Mouse (Mus musculus) cortical plate, adult 2 months (tissue): Measurements from ENCODE around the gene Psap. TPM values are rescaled to one million over a fixed set of nuclear protein-coding genes. Genes with fewer than 3 reads are reported as not detected.
"Not testable (repeated sequence)": the region's sequence is repeated elsewhere in the genome, so short reads cannot be mapped to it uniquely, and the experiment has no call there.

Source experiments
- H3K27ac ChIP-seq: fragments of 200-500 bp; 2 replicates; pipeline ENCODE4 v1.5.1; 2012; ENCODE audit warnings: low read length, control low read depth, inconsistent platforms; ENCODE audit not compliant: insufficient read depth
- H3K4me1 ChIP-seq: fragments of 200-500 bp; 2 replicates; pipeline ENCODE4 v1.6.1; 2011; ENCODE audit warnings: low read length; ENCODE audit not compliant: control insufficient read depth, insufficient read depth
- H3K4me3 ChIP-seq: fragments of 200-500 bp; 2 replicates; pipeline ENCODE4 v1.5.1; 2011; ENCODE audit warnings: mild to moderate bottlenecking, low read length, control low read depth; ENCODE audit not compliant: insufficient read depth
- CTCF ChIP-seq: fragments of 200-500 bp; IDR thresholded peaks from 2 replicates; pipeline ENCODE4 v1.5.1; 2011; ENCODE audit warnings: mild to moderate bottlenecking, control low read depth, low read length; ENCODE audit not compliant: insufficient read depth; ENCODE audit errors: extremely low read depth
- POLR2A ChIP-seq: fragments of 200-500 bp; IDR thresholded peaks from 2 replicates; pipeline ENCODE4 v1.6.1; 2011; ENCODE audit warnings: mild to moderate bottlenecking, low read length, control low read depth; ENCODE audit not compliant: insufficient read depth; ENCODE audit errors: extremely low read depth
- polyA plus RNA-seq: library from polyadenylated mRNA; depleted of rRNA; stranded (reverse); fragments of >200 nt; gene quantifications from 2 replicates; pipeline ENCODE4 v1.2.3, GENCODE M21; 2012; rRNA removed

Gene Psap
- polyA plus RNA-seq, result 1,890 and 1,956 TPM in 2 replicates

DNA sequence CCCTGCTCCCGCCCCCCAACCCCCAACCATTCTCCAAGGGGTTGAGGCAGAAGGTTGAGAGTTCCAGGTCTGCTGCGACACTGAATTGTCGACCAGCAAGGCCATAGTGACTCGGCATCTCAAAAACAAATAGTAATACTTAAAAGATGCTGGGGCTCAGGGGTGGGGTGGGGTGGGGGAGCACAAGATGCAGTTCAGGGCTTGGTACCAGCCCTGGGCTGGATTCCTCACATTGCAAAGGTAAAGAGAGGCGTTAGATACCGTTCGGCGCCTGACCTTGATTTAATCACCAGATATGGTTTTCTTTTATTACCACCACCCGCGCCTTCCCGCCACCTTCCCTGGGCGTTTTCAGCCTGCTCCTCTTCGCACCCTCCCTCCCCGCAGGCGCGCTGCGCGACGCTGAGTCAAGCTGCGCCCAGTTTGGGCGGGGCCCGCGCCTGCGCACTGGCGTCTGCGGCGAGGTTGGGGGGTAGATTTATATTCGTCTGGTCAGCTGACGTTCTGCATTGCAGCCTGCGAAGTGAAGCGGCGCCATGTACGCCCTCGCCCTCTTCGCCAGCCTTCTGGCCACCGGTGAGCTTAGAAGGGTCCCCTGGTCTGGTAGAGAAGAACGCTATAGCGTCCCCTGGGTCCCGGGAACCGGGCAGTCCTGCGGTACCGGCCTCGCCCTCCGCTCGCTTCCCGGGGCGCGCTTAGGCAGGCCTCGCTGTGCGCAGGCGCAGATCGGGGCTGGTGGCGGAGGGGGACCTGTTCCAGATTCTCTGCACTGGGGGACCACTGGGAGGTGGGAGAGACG, at the start of gene Psap:
Gene Psap, plus strand, starts transcription at position 421 of the 799 bp plus-strand sequence.
- Histone ChIP-seq H3K4me3 (peak within 1 kb of the TSS; percentile 90), H3K27ac (peak within 1 kb of the TSS; percentile 97), H3K4me1 (peaks cover 13% of the 10 kb centered on the region; the same call in 1 of the 2 replicates)
- TF ChIP-seq CTCF, result no peak
- peak; percentile 97 for TF ChIP-seq POLR2A

GRCm38 (mm10) chr10:60227666-60228065, 49.8 kb upstream of the Psap start:
- TF ChIP-seq CTCF, result no peak
- TF ChIP-seq POLR2A, result no peak

GRCm38 (mm10) chr10:60229113-60229512, 48.3 kb upstream of the Psap start:
- H3K27ac ChIP-seq, result no peak overlapping the region
- no peaks in the 10 kb centered on the region for H3K4me1 ChIP-seq
- no peak for TF ChIP-seq CTCF
- TF ChIP-seq POLR2A, result no peak
- no peak overlapping the region for H3K4me3 ChIP-seq

More at GRCm38 (mm10) chr10:60227666-60228065, 49.8 kb upstream of the Psap start:
- Histone ChIP-seq H3K4me3 (no peak overlapping the region), H3K4me1 (no peaks in the 10 kb centered on the region), H3K27ac (no peak overlapping the region)

- H3K27ac ChIP-seq, result no peak overlapping the region
- TF ChIP-seq POLR2A (no peak), CTCF (no peak)
- H3K4me1 ChIP-seq, result no peaks in the 10 kb centered on the region
- no peak overlapping the region for H3K4me3 ChIP-seq
These were observed 46.9 kb upstream of the Psap start for GRCm38 (mm10) chr10:60230321-60231088.

DNA sequence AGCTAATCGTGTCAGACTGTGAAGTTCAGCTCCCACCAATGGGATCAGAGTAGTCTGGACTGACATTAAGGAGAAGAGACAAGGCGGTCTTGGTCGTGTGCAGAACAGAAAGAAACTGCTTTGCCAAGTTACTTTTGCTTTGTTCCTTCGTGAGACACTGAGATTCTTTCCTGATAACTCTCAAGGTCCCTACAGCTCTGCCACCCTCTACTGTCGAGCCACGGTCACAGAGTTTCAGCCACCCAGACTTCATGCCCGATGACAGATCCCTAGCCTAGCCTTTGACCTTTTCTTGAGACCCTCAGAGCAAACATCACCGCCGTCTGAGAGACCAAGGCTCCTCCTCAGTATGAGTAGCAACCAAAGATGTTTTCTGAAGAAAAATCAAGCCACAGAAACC, 43.4 kb upstream of the Psap start:
- TF ChIP-seq CTCF, result no peak
- no peak for TF ChIP-seq POLR2A
- Histone ChIP-seq H3K4me1 (no peaks in the 10 kb centered on the region), H3K27ac (no peak overlapping the region), H3K4me3 (no peak overlapping the region)

DNA sequence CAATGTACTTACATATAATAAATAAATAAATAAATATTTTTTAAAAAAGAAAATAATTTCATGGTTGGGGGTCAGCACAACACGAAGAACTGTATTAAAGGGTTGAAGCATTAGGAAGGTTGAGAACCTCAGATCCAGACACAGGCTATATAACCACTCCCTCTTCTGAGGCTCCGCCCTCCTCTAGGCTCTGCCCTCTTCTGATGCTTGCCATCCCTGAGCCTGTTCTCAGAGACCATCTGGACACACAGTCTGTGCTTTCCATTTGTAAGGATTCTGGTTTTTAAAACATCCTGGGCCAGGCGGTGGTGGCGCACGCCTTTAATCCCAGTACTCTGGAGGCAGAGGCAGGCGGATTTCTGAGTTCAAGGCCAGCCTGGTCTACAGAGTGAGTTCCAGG, 41.6 kb upstream of the Psap start:
- not testable (repeated sequence) for H3K27ac ChIP-seq, H3K4me3 ChIP-seq, H3K4me1 ChIP-seq

- no peak overlapping the region for H3K27ac ChIP-seq
- H3K4me1 ChIP-seq, result no peaks in the 10 kb centered on the region
- TF ChIP-seq POLR2A, result no peak
- TF ChIP-seq CTCF, result peak; percentile 81
- no peak overlapping the region for H3K4me3 ChIP-seq
These were observed 39.8 kb upstream of the Psap start for GRCm38 (mm10) chr10:60237475-60238154.

- Histone ChIP-seq H3K4me3 (no peak overlapping the region), H3K4me1 (no peaks in the 10 kb centered on the region), H3K27ac (no peak overlapping the region)
- TF ChIP-seq POLR2A, result no peak
- TF ChIP-seq CTCF, result no peak
These were observed 37.0 kb upstream of the Psap start for GRCm38 (mm10) chr10:60240416-60240815.

GRCm38 (mm10) chr10:60243941-60244340, 33.5 kb upstream of the Psap start:
- no peaks in the 10 kb centered on the region for H3K4me1 ChIP-seq
- H3K4me3 ChIP-seq, result no peak overlapping the region
- no peak overlapping the region for H3K27ac ChIP-seq
- TF ChIP-seq POLR2A (no peak), CTCF (no peak)

DNA sequence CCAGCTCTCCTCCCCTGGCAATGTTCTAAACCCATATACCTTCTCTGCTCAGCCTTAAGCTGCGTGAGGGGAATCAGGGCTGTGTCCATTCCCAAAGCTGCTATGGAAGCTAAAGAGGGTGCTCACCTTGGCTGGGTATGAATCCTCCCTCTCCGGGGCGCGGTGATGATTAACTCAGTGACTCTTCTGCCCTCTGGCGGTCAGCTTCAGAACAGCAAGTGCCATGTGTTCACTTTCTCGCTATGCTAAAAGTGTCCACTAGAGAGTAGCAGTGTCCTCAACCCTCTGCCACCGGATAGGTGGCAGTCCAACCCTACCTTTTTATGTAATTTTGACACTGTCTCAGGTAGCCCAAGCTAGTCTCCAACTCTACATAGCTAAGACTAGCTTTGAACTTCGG, 32.4 kb upstream of the Psap start:
- no peaks in the 10 kb centered on the region for H3K4me1 ChIP-seq
- TF ChIP-seq CTCF (peak; percentile 100), POLR2A (no peak)
- H3K4me3 ChIP-seq, result peak overlapping the region; percentile 7; the same call in 1 of the 2 replicates
- no peak overlapping the region for H3K27ac ChIP-seq
